Mouse (Mus musculus) stomach, embryonic 15.5 days (tissue): ENCODE measurements around the gene Csnk2a1. TPM values are rescaled to one million over a fixed set of nuclear protein-coding genes. Genes with fewer than 3 reads are reported as not detected.

ENCODE experiments used
- ATAC-seq: fragments of 200-750 bp; cut with Nextera tagmentation; 2 replicates; pipeline ENCODE4 v1.8.0; 2017; ENCODE audit warnings: low read depth, moderate number of reproducible peaks, moderate TSS enrichment; ENCODE audit not compliant: insufficient read depth, low FRiP score
- H3K27ac ChIP-seq: fragments of 300-500 bp; sonication (generic); 2 replicates; pipeline ENCODE4 v1.5.1; 2015; ENCODE audit warnings: mild to moderate bottlenecking, inconsistent platforms
- H3K27me3 ChIP-seq: fragments of 300-500 bp; sonication (generic); replicated peaks from 2 replicates; pipeline ENCODE4 v1.6.1; 2015; ENCODE audit warnings: inconsistent platforms
- H3K36me3 ChIP-seq: fragments of 300-500 bp; sonication (generic); 2 replicates; pipeline ENCODE4 v1.6.1; 2015; ENCODE audit warnings: inconsistent platforms
- H3K4me1 ChIP-seq: fragments of 300-500 bp; sonication (generic); 2 replicates; pipeline ENCODE4 v1.6.1; 2015; ENCODE audit warnings: inconsistent platforms
- H3K4me2 ChIP-seq: fragments of 300-500 bp; sonication (generic); 2 replicates; pipeline ENCODE4 v1.6.1; 2015; ENCODE audit warnings: mild to moderate bottlenecking, inconsistent platforms
- H3K4me3 ChIP-seq: fragments of 300-500 bp; sonication (generic); replicated peaks from 2 replicates; pipeline ENCODE4 v1.5.1; 2015; ENCODE audit warnings: inconsistent platforms
- H3K9ac ChIP-seq: fragments of 300-500 bp; sonication (generic); 2 replicates; pipeline ENCODE4 v1.6.1; 2015; ENCODE audit warnings: inconsistent platforms
- H3K9me3 ChIP-seq: fragments of 300-500 bp; sonication (generic); 2 replicates; pipeline ENCODE4 v1.6.1; 2016; ENCODE audit warnings: inconsistent platforms
- WGBS: fragments of 180-500 bp; shearing (Covaris S2); methylation state at CpG from one replicate; pipeline ENCODE4 v1.1.7; 2015; 5-methylcytosine and 5-hydroxymethylcytosine counted together
- polyA plus RNA-seq: library from polyadenylated mRNA; unstranded; fragments of >200 nt; fragmentation: Nextera tagmentation; extraction: Ambion mirVana; gene quantifications from 2 replicates; pipeline ENCODE4 v1.2.1, GENCODE M21; 2015

Csnk2a1 gene
- polyA plus RNA-seq: 75.3 and 89.8 TPM in 2 replicates

- H3K4me2 ChIP-seq: peak within 1 kb of the TSS; percentile 56
- H3K9ac ChIP-seq: peak within 1 kb of the TSS; percentile 96
- H3K4me1 ChIP-seq: no peaks in the 10 kb centered on the region
- WGBS: under 1% methylated on average over 58 of the region's 58 CpGs
- peak within 1 kb of the TSS; percentile 75 for H3K4me3 ChIP-seq
- no peaks in the 10 kb centered on the region for H3K36me3 ChIP-seq
- no peaks in the 10 kb centered on the region for H3K9me3 ChIP-seq
- H3K27ac ChIP-seq: peak within 1 kb of the TSS; percentile 98
- peak; percentile 94 for ATAC-seq
- no peaks in the 10 kb centered on the region for H3K27me3 ChIP-seq
Observed at GRCm38 (mm10) chr2:152226248-152227050, at the start of gene Csnk2a1. Gene Csnk2a1, plus strand, starts transcription at chr2:152226839.

- WGBS: 18% methylated on average over 24 of the region's 24 CpGs
- Histone ChIP-seq H3K4me3 (no peak overlapping the region; the same call in 1 of the 2 replicates), H3K27ac (no peak overlapping the region)
Observed at GRCm38 (mm10) chr2:152177162-152177805, 49.4 kb upstream of the Csnk2a1 start.

GRCm38 (mm10) chr2:152177806-152178170 lies 48.9 kb upstream of the Csnk2a1 start:
- ATAC-seq: no peak

More at GRCm38 (mm10) chr2:152177162-152177805, 49.4 kb upstream of the Csnk2a1 start:
- H3K4me1 ChIP-seq: 0 out of 2 replicates have a peak, but pooled peaks cover 8% of the 10 kb centered on the region
- peak overlapping the region; percentile 36 for H3K4me2 ChIP-seq
- no peak overlapping the region for H3K9ac ChIP-seq
- H3K27me3 ChIP-seq: no peaks in the 10 kb centered on the region
- ATAC-seq: peak; percentile 67
- H3K9me3 ChIP-seq: no peaks in the 10 kb centered on the region
- H3K36me3 ChIP-seq: no peaks in the 10 kb centered on the region

GRCm38 (mm10) chr2:152178345-152178744 lies 48.3 kb upstream of the Csnk2a1 start:
- H3K9ac ChIP-seq: no peak overlapping the region
- no peaks in the 10 kb centered on the region for H3K27me3 ChIP-seq
- no peak overlapping the region for H3K4me3 ChIP-seq
- 0 out of 2 replicates have a peak, but pooled peaks cover 8% of the 10 kb centered on the region for H3K4me1 ChIP-seq
- no peak overlapping the region for H3K4me2 ChIP-seq
- no peaks in the 10 kb centered on the region for H3K9me3 ChIP-seq
- WGBS: 85% methylated on average over 3 of the region's 3 CpGs
- ATAC-seq: no peak
- no peaks in the 10 kb centered on the region for H3K36me3 ChIP-seq
- no peak overlapping the region for H3K27ac ChIP-seq

More at GRCm38 (mm10) chr2:152177806-152178170, 48.9 kb upstream of the Csnk2a1 start:
- no peaks in the 10 kb centered on the region for H3K27me3 ChIP-seq
- H3K4me1 ChIP-seq: 0 out of 2 replicates have a peak, but pooled peaks cover 8% of the 10 kb centered on the region
- H3K4me3 ChIP-seq: no peak overlapping the region
- no peaks in the 10 kb centered on the region for H3K9me3 ChIP-seq
- no peaks in the 10 kb centered on the region for H3K36me3 ChIP-seq
- 73% methylated on average over 6 of the region's 6 CpGs for WGBS
- no peak overlapping the region for H3K27ac ChIP-seq
- no peak overlapping the region for H3K9ac ChIP-seq
- H3K4me2 ChIP-seq: no peak overlapping the region

- no peak for ATAC-seq
- Histone ChIP-seq H3K4me1 (0 out of 2 replicates have a peak, but pooled peaks cover 8% of the 10 kb centered on the region), H3K36me3 (no peaks in the 10 kb centered on the region), H3K9me3 (no peaks in the 10 kb centered on the region), H3K4me2 (no peak overlapping the region), H3K27me3 (no peaks in the 10 kb centered on the region), H3K4me3 (no peak overlapping the region), H3K9ac (no peak overlapping the region), H3K27ac (no peak overlapping the region)
- WGBS: 64% methylated on average over 2 of the region's 2 CpGs
Observed at GRCm38 (mm10) chr2:152179301-152179700, 47.3 kb upstream of the Csnk2a1 start.

- H3K27ac ChIP-seq: no peak overlapping the region
- 0 out of 2 replicates have a peak, but pooled peaks cover 8% of the 10 kb centered on the region for H3K4me1 ChIP-seq
- H3K27me3 ChIP-seq: no peaks in the 10 kb centered on the region
- no peak overlapping the region for H3K9ac ChIP-seq
- H3K4me2 ChIP-seq: no peak overlapping the region
- H3K36me3 ChIP-seq: no peaks in the 10 kb centered on the region
- no peak overlapping the region for H3K4me3 ChIP-seq
- H3K9me3 ChIP-seq: no peaks in the 10 kb centered on the region
- ATAC-seq: peak; percentile 39; the same call in 1 of the 2 replicates
- 51% methylated on average over 6 of the region's 6 CpGs for WGBS
Observed at GRCm38 (mm10) chr2:152180323-152180722, 46.3 kb upstream of the Csnk2a1 start.

- Histone ChIP-seq H3K36me3 (no peaks in the 10 kb centered on the region), H3K27ac (no peak overlapping the region), H3K9ac (no peak overlapping the region), H3K4me1 (no peaks in the 10 kb centered on the region), H3K9me3 (no peaks in the 10 kb centered on the region), H3K4me3 (no peak overlapping the region), H3K27me3 (no peaks in the 10 kb centered on the region), H3K4me2 (no peak overlapping the region)
- no peak for ATAC-seq
- WGBS: 80% methylated on average over 5 of the region's 5 CpGs
Observed at GRCm38 (mm10) chr2:152187132-152187531, 39.5 kb upstream of the Csnk2a1 start.

GRCm38 (mm10) chr2:152189213-152189612 lies 37.4 kb upstream of the Csnk2a1 start:
- Histone ChIP-seq H3K4me3 (no peak overlapping the region), H3K4me1 (no peaks in the 10 kb centered on the region), H3K4me2 (no peak overlapping the region), H3K9ac (no peak overlapping the region), H3K36me3 (no peaks in the 10 kb centered on the region), H3K27ac (no peak overlapping the region), H3K9me3 (no peaks in the 10 kb centered on the region), H3K27me3 (no peaks in the 10 kb centered on the region)
- ATAC-seq: peak; percentile 27; the same call in 1 of the 2 replicates
- 55% methylated on average over 7 of the region's 7 CpGs for WGBS

- Histone ChIP-seq H3K9me3 (no peaks in the 10 kb centered on the region), H3K9ac (no peak overlapping the region), H3K4me1 (no peaks in the 10 kb centered on the region), H3K27ac (no peak overlapping the region), H3K4me3 (no peak overlapping the region), H3K4me2 (no peak overlapping the region), H3K36me3 (no peaks in the 10 kb centered on the region), H3K27me3 (no peaks in the 10 kb centered on the region)
- WGBS: 77% methylated on average over 9 of the region's 9 CpGs
- no peak; the same call in 1 of the 2 replicates for ATAC-seq
Observed at GRCm38 (mm10) chr2:152189640-152190039, 37.0 kb upstream of the Csnk2a1 start.

- Histone ChIP-seq H3K4me2 (no peak overlapping the region), H3K27me3 (no peaks in the 10 kb centered on the region), H3K9me3 (no peaks in the 10 kb centered on the region), H3K4me1 (no peaks in the 10 kb centered on the region), H3K27ac (no peak overlapping the region), H3K4me3 (no peak overlapping the region), H3K9ac (no peak overlapping the region), H3K36me3 (no peaks in the 10 kb centered on the region)
- 62% methylated on average over 7 of the region's 7 CpGs for WGBS
- no peak for ATAC-seq
Observed at GRCm38 (mm10) chr2:152190161-152190560, 36.5 kb upstream of the Csnk2a1 start.

- Histone ChIP-seq H3K4me3 (no peak overlapping the region), H3K27ac (no peak overlapping the region), H3K4me2 (no peak overlapping the region), H3K9me3 (no peaks in the 10 kb centered on the region), H3K9ac (no peak overlapping the region), H3K4me1 (no peaks in the 10 kb centered on the region), H3K36me3 (no peaks in the 10 kb centered on the region), H3K27me3 (no peaks in the 10 kb centered on the region)
- 65% methylated on average over 13 of the region's 13 CpGs for WGBS
- ATAC-seq: no peak
Observed at GRCm38 (mm10) chr2:152192591-152193345, 33.9 kb upstream of the Csnk2a1 start.
